Mouse (Mus musculus) neutrophil, adult 65 days (primary cell): ENCODE data around the gene Alms1. TPM values are rescaled to one million over a fixed set of nuclear protein-coding genes. Genes with fewer than 3 reads are reported as not detected.

ENCODE experiments used
- total RNA-seq: library from RNA; stranded (reverse); gene quantifications from 2 replicates; pipeline ENCODE4 v1.2.4, GENCODE M21; 2023

Gene Alms1
- total RNA-seq: 6.1 and 8.6 TPM in 2 replicates

GRCm38 (mm10) chr6:85587396-85588143 is at the start of gene Alms1:
Gene Alms1 (plus strand): TSS chr6:85587531.

GRCm38 (mm10) chr6:85713105-85713504 is 125.8 kb downstream of the Alms1 start, which contains the start of gene Nat8f7:
Gene Nat8f7 (minus strand): TSS chr6:85713205.

Other genes with a start within 250 kb of the Alms1 start
- gene Rab11fip5, start 212.9 kb upstream of the Alms1 start, total RNA-seq: 16.8 and 20.9 TPM in 2 replicates
- gene Noto, start 163.6 kb upstream of the Alms1 start, total RNA-seq: not detected in 2 replicates
- 6.6 and 8.5 TPM in 2 replicates for gene Smyd5, start 155.5 kb upstream of the Alms1 start, total RNA-seq
- 74.0 and 99.8 TPM in 2 replicates for gene Cct7, start 136.0 kb upstream of the Alms1 start, total RNA-seq
- gene Pradc1, start 135.6 kb upstream of the Alms1 start, total RNA-seq: 15.2 and 18.2 TPM in 2 replicates
- not detected in 2 replicates for gene Fbxo41, start 84.5 kb upstream of the Alms1 start, total RNA-seq
- not detected in 2 replicates for gene Egr4, start 73.9 kb upstream of the Alms1 start, total RNA-seq
- gene Nat8f7, start 125.7 kb downstream of the Alms1 start, total RNA-seq: not detected in 2 replicates
- not detected in 2 replicates for gene Nat8f3, start 178.2 kb downstream of the Alms1 start, total RNA-seq
- not detected in 2 replicates for gene Nat8f6, start 233.4 kb downstream of the Alms1 start, total RNA-seq
- not detected in 2 replicates for gene Nat8f5, start 233.4 kb downstream of the Alms1 start, total RNA-seq
- gene Nat8, start 244.6 kb downstream of the Alms1 start, total RNA-seq: not detected in 2 replicates